Mouse (Mus musculus): ENCODE data around the gene Dctn3.
A peak's percentile ranks its signal among the peaks of the same experiment; 100 is the strongest.

- peak; percentile 96 for TF ChIP-seq CTCF (conservative IDR thresholded peaks at IDR 0.05; ENCODE audit: insufficient read depth, insufficient read length, low read depth, low read length)
- no peak for TF ChIP-seq POLR2A (IDR thresholded peaks at IDR 0.05; ENCODE audit: low read depth, low read length)
Measured at GRCm38 (mm10) chr4:41737602-41738255, 14.8 kb upstream of the Dctn3 start.
